Mouse (Mus musculus) kidney, adult 2 months (tissue): ENCODE measurements around the gene Ltbp1.

Experiments used
- CTCF ChIP-seq: fragments of 200-500 bp; conservative IDR thresholded peaks from 2 replicates; pipeline ENCODE4 v1.5.1; 2011; ENCODE audit warnings: low read depth, mild to moderate bottlenecking, control low read depth, low read length, moderate library complexity, mixed read lengths; ENCODE audit not compliant: insufficient read depth, insufficient read length
- POLR2A ChIP-seq: fragments of 200-500 bp; IDR thresholded peaks from one replicate; pipeline ENCODE4 v1.6.1; 2011; ENCODE audit warnings: low read depth, low read length, control low read depth

- TF ChIP-seq POLR2A = no peak
- TF ChIP-seq CTCF = no peak
These were observed 354.7 kb downstream of the Ltbp1 start for GRCm38 (mm10) chr17:75360111-75360510.
